25 mouse cellular contexts compared by ENCODE assay signal in the genomic region with DNA sequence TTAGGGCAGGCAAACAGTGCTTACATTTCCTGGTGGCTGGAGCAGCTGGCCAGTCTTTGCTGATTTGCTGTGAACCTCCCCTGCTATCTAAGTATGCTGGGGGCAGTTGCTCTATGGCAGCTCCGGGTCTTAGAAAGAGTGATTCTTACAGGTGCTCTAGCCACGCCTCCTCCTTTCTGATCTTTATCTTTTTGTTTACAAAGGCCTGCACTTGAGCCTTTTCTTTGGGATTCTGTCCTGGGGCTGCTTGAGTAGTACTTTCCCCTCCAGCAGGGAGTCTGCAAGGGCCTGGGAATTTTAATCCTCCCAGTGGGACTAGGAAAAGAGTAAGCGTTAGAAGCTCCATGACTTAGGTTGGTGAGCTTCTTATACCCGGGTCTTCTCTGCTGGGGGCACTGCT. TPM values are rescaled to one million over a fixed set of nuclear protein-coding genes. Genes with fewer than 3 reads are reported as not detected.
DNase-seq lines count a peak whose midpoint lies in the region; ATAC-seq and TF ChIP-seq lines count a peak whose summit lies in the region.
"Had no signal": no experiment of that assay in that cellular context is flagged by ENCODE, and none has a peak within 500 bp of the region (broad histone marks: within the 10 kb centered on the region; RNA-seq: fewer than 3 reads in every experiment).

No protein-coding gene starts in this region.

- no peaks in the 10 kb centered on the region for H3K36me3 ChIP-seq in kidney, embryonic 15.5 days
- H3K36me3 ChIP-seq in stomach, embryonic 14.5 days (ENCODE audit: control insufficient read depth, insufficient read depth, low read length) = no peaks in the 10 kb centered on the region
- H3K36me3 ChIP-seq in stomach, postnatal 0 days (ENCODE audit: control insufficient read depth, insufficient read depth, low read length) = no peaks in the 10 kb centered on the region
- no peaks in the 10 kb centered on the region for H3K36me3 ChIP-seq in heart, embryonic 12.5 days
- H3K36me3 ChIP-seq: embryonic facial prominence, embryonic 10.5 days; forebrain, embryonic 10.5 days; hindbrain, embryonic 10.5 days; intestine, embryonic 15.5 days had no signal

- no peak for DNase-seq in kidney, adult 8-10 months
- no peak for DNase-seq in stomach, postnatal 0 days (ENCODE audit: low spot score)
- peak; percentile 92 for DNase-seq in R1 (ENCODE audit: low read depth, low spot score)
- no peak for DNase-seq in urinary bladder, postnatal 25 days (ENCODE audit: low spot score)
- DNase-seq: adrenal gland, adult 8-10 months; adrenal gland, postnatal 36 days; cerebellum, adult 2 months; cerebellum, postnatal 10 days; gastrocnemius, postnatal 10 days; heart, adult 2 months had no signal

- TF ChIP-seq CTCF in stomach, postnatal 0 days (IDR thresholded peaks at IDR 0.05; ENCODE audit: low read depth) = no peak

- no peak for TF ChIP-seq EP300 in stomach, postnatal 0 days (optimal IDR thresholded peaks at IDR 0.05)

- ATAC-seq in kidney, embryonic 15.5 days (replicated peaks; ENCODE audit: low FRiP score) = no peak
- peak; percentile 28; the same call in 1 of the 2 replicates for ATAC-seq in stomach, embryonic 14.5 days (ENCODE audit: insufficient number of reproducible peaks, insufficient read depth, low FRiP score, low read depth)
- ATAC-seq in stomach, postnatal 0 days (ENCODE audit: low FRiP score, low TSS enrichment) = no peak
- ATAC-seq in heart, embryonic 12.5 days (ENCODE audit: insufficient number of reproducible peaks, low FRiP score) = no peak
- ATAC-seq: forebrain, embryonic 16.5 days; intestine, embryonic 15.5 days; Patski had no signal

- WGBS in kidney, embryonic 15.5 days = 37% methylated on average over 4 of the region's 4 CpGs
- 15% methylated on average over 4 of the region's 4 CpGs for WGBS in stomach, embryonic 14.5 days
- WGBS in stomach, postnatal 0 days = 23% methylated on average over 4 of the region's 4 CpGs
- WGBS in heart, embryonic 12.5 days = 29% methylated on average over 4 of the region's 4 CpGs

- no peaks in the 10 kb centered on the region for H3K9me3 ChIP-seq in kidney, embryonic 15.5 days (replicated peaks)
- no peaks in the 10 kb centered on the region for H3K9me3 ChIP-seq in stomach, embryonic 14.5 days (ENCODE audit: control insufficient read depth, low read depth, low read length)
- H3K9me3 ChIP-seq in stomach, postnatal 0 days (ENCODE audit: control insufficient read depth, low read length) = no peaks in the 10 kb centered on the region
- H3K9me3 ChIP-seq in heart, embryonic 12.5 days (replicated peaks) = no peaks in the 10 kb centered on the region
- H3K9me3 ChIP-seq: embryonic facial prominence, embryonic 10.5 days; forebrain, embryonic 10.5 days; hindbrain, embryonic 10.5 days; intestine, embryonic 15.5 days had no signal

- peak overlapping the region; percentile 30; the same call in 1 of the 2 replicates for H3K27ac ChIP-seq in kidney, embryonic 15.5 days
- H3K27ac ChIP-seq in stomach, embryonic 14.5 days (ENCODE audit: low read length) = no peak overlapping the region
- no peak overlapping the region for H3K27ac ChIP-seq in stomach, postnatal 0 days (replicated peaks)
- H3K27ac ChIP-seq in heart, embryonic 12.5 days (ENCODE audit: poor library complexity, severe bottlenecking) = no peak overlapping the region
- H3K27ac ChIP-seq: embryonic facial prominence, embryonic 10.5 days; forebrain, embryonic 10.5 days; heart, adult 2 months; hindbrain, embryonic 10.5 days; hindbrain, embryonic 14.5 days; intestine, embryonic 15.5 days had no signal

- H3K9ac ChIP-seq in kidney, embryonic 15.5 days = no peak overlapping the region
- no peak overlapping the region for H3K9ac ChIP-seq in stomach, embryonic 14.5 days (replicated peaks; ENCODE audit: low read depth, low read length)
- no peak overlapping the region for H3K9ac ChIP-seq in stomach, postnatal 0 days (ENCODE audit: low read length)
- no peak overlapping the region for H3K9ac ChIP-seq in heart, embryonic 12.5 days
- H3K9ac ChIP-seq: hindbrain, embryonic 14.5 days; intestine, embryonic 15.5 days had no signal

- no peaks in the 10 kb centered on the region for H3K27me3 ChIP-seq in kidney, embryonic 15.5 days
- no peaks in the 10 kb centered on the region for H3K27me3 ChIP-seq in stomach, embryonic 14.5 days (ENCODE audit: control insufficient read depth, insufficient read depth, low read length)
- no peaks in the 10 kb centered on the region for H3K27me3 ChIP-seq in stomach, postnatal 0 days (ENCODE audit: control insufficient read depth, insufficient read depth, low read length)
- H3K27me3 ChIP-seq in heart, embryonic 12.5 days (replicated peaks) = no peaks in the 10 kb centered on the region
- H3K27me3 ChIP-seq: intestine, embryonic 15.5 days; Patski had no signal

- no peak overlapping the region for H3K4me2 ChIP-seq in kidney, embryonic 15.5 days
- H3K4me2 ChIP-seq in stomach, embryonic 14.5 days (replicated peaks; ENCODE audit: low read depth, low read length) = no peak overlapping the region
- no peak overlapping the region for H3K4me2 ChIP-seq in stomach, postnatal 0 days (replicated peaks; ENCODE audit: low read depth)
- H3K4me2 ChIP-seq in heart, embryonic 12.5 days = no peak overlapping the region
- H3K4me2 ChIP-seq: heart, embryonic 11.5 days; hindbrain, embryonic 14.5 days; intestine, embryonic 15.5 days had no signal

- H3K4me3 ChIP-seq in kidney, embryonic 15.5 days (replicated peaks) = no peak overlapping the region
- no peak overlapping the region for H3K4me3 ChIP-seq in stomach, embryonic 14.5 days (ENCODE audit: low read depth, low read length)
- H3K4me3 ChIP-seq in stomach, postnatal 0 days (ENCODE audit: low read depth, low read length) = no peak overlapping the region
- no peak overlapping the region for H3K4me3 ChIP-seq in heart, embryonic 12.5 days
- H3K4me3 ChIP-seq: embryonic facial prominence, embryonic 10.5 days; forebrain, embryonic 10.5 days; heart, adult 2 months; hindbrain, embryonic 10.5 days; intestine, embryonic 15.5 days had no signal

- H3K4me1 ChIP-seq in kidney, embryonic 15.5 days = 0 out of 2 replicates have a peak, but pooled peaks cover 8% of the 10 kb centered on the region
- no peaks in the 10 kb centered on the region for H3K4me1 ChIP-seq in stomach, embryonic 14.5 days (ENCODE audit: control insufficient read depth, insufficient read depth, low read length)
- H3K4me1 ChIP-seq in stomach, postnatal 0 days (replicated peaks; ENCODE audit: control insufficient read depth, insufficient read depth) = no peaks in the 10 kb centered on the region; the same call in 1 of the 2 replicates
- no peaks in the 10 kb centered on the region for H3K4me1 ChIP-seq in heart, embryonic 12.5 days (replicated peaks)
- H3K4me1 ChIP-seq: intestine, embryonic 15.5 days had no signal

RNA-seq across cellular contexts. Expression of a gene that starts 12.4 kb away (rescaled TPM):
- 8.9 and 9.0 TPM in 2 replicates for polyA plus RNA-seq in kidney, embryonic 15.5 days (2015; fragmentation: Nextera tagmentation; extraction: Ambion mirVana)
- polyA plus RNA-seq in stomach, embryonic 14.5 days (2014; fragmentation: Nextera tagmentation; extraction: Ambion mirVana) = 14.5 and 16.9 TPM in 2 replicates
- 2.6 and 3.2 TPM in 2 replicates for polyA plus RNA-seq in stomach, postnatal 0 days (2015; fragmentation: Nextera tagmentation; extraction: Ambion mirVana)
- 5.6 and 6.6 TPM in 2 replicates for polyA plus RNA-seq in heart, embryonic 12.5 days (2016; fragmentation: Nextera tagmentation; extraction: Ambion mirVana)

RNA-seq across cellular contexts. Expression of a gene that starts 30.4 kb away (rescaled TPM):
- not detected in 2 replicates for polyA plus RNA-seq in kidney, embryonic 15.5 days (2015; fragmentation: Nextera tagmentation; extraction: Ambion mirVana)
- not detected in 2 replicates for polyA plus RNA-seq in stomach, embryonic 14.5 days (2014; fragmentation: Nextera tagmentation; extraction: Ambion mirVana)
- polyA plus RNA-seq in stomach, postnatal 0 days (2015; fragmentation: Nextera tagmentation; extraction: Ambion mirVana) = not detected in 2 replicates
- not detected in 2 replicates for polyA plus RNA-seq in heart, embryonic 12.5 days (2016; fragmentation: Nextera tagmentation; extraction: Ambion mirVana)
- polyA plus RNA-seq: cerebellum, adult 2 months; embryonic facial prominence, embryonic 10.5 days; embryonic facial prominence, embryonic 14.5 days; forebrain, embryonic 10.5 days; forebrain, embryonic 16.5 days; frontal cortex, adult 2 months; gonadal fat pad, adult 2 months; heart, adult 2 months; heart, embryonic 11.5 days; heart, embryonic 16.5 days; hindbrain, embryonic 10.5 days; hindbrain, embryonic 14.5 days; intestine, embryonic 15.5 days; Patski had no signal
